Mouse (Mus musculus): Measurements from ENCODE around the gene Creb3l4.

Creb3l4 gene

GRCm38 (mm10) chr3:90194759-90195158 lies 48.6 kb downstream of the Creb3l4 start:
- DNase-seq (ENCODE audit: low read depth, low spot score) = no peak

GRCm38 (mm10) chr3:90190859-90191510 lies 52.3 kb downstream of the Creb3l4 start:
- no peak for DNase-seq (ENCODE audit: low read depth, low spot score)

Measured in retina, postnatal 7 days (tissue).